Mouse (Mus musculus) hindbrain, embryonic 10.5 days (tissue): ENCODE results near the gene Fanci. TPM values are rescaled to one million over a fixed set of nuclear protein-coding genes. Genes with fewer than 3 reads are reported as not detected.

ENCODE experiments used
- DNase-seq: peaks from one replicate; pipeline ENCODE4 v3.0.0-alpha.2; 2017; ENCODE audit warnings: low spot score
- H3K27ac ChIP-seq: fragments of 300-500 bp; sonication (generic); 2 replicates; pipeline ENCODE4 v1.5.1; 2016; ENCODE audit warnings: mild to moderate bottlenecking, moderate library complexity
- H3K27me3 ChIP-seq: fragments of 300-500 bp; sonication (generic); 2 replicates; pipeline ENCODE4 v1.6.1; 2016; ENCODE audit warnings: mild to moderate bottlenecking; ENCODE audit not compliant: poor library complexity, insufficient read depth, severe bottlenecking
- H3K36me3 ChIP-seq: fragments of 300-500 bp; sonication (generic); 2 replicates; pipeline ENCODE4 v1.6.1; 2016; ENCODE audit warnings: mild to moderate bottlenecking, moderate library complexity
- H3K4me1 ChIP-seq: fragments of 300-500 bp; sonication (generic); replicated peaks from 2 replicates; pipeline ENCODE4 v1.6.1; 2016; ENCODE audit warnings: mild to moderate bottlenecking
- H3K4me3 ChIP-seq: fragments of 300-500 bp; sonication (generic); 2 replicates; pipeline ENCODE4 v1.5.1; 2016; ENCODE audit warnings: mild to moderate bottlenecking, moderate library complexity
- H3K9me3 ChIP-seq: fragments of 300-500 bp; sonication (generic); 2 replicates; pipeline ENCODE4 v1.6.1; 2016; ENCODE audit warnings: mild to moderate bottlenecking, moderate library complexity
- WGBS: fragments of 180-500 bp; shearing (Covaris S2); methylation state at CpG from one replicate; pipeline ENCODE4 v1.1.7; 2016; 5-methylcytosine and 5-hydroxymethylcytosine counted together
- polyA plus RNA-seq: library from polyadenylated mRNA; unstranded; fragments of >200 nt; fragmentation: Nextera tagmentation; extraction: Ambion mirVana; gene quantifications from 2 replicates; pipeline ENCODE4 v1.2.1, GENCODE M21; 2016

The Fanci gene
- polyA plus RNA-seq, 1 experiment from 2014 or later = 16.1 TPM

DNA sequence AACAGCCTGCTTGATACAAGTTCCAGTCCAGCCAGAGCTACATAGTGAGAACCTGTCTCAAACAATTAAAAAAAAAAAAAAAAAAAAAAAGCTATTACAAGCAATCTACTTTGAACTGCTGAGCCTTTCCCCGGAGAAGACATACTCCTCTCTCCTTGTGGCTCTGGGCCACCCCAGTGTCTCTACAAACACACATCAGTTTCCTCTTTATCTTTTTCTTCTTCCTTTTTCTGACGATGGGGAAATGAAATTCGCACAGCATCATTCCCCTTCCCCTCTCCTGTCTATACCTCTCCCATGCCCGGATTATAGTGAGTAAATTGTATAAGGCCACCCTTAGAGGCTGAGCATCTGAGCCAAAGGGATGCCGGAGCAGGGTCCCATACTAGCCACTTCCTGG lies 23.1 kb upstream of the Fanci start:
- Histone ChIP-seq H3K36me3 (peaks cover 17% of the 10 kb centered on the region; the same call in 1 of the 2 replicates), H3K9me3 (no peaks in the 10 kb centered on the region), H3K4me3 (no peak overlapping the region), H3K27ac (no peak overlapping the region), H3K27me3 (no peaks in the 10 kb centered on the region), H3K4me1 (no peaks in the 10 kb centered on the region; the same call in 1 of the 2 replicates)
- 87% methylated on average over 5 of the region's 5 CpGs for WGBS
- no peak for DNase-seq

GRCm38 (mm10) chr7:79369416-79369815 lies 22.3 kb upstream of the Fanci start:
- no peak overlapping the region for H3K27ac ChIP-seq
- H3K4me1 ChIP-seq = no peaks in the 10 kb centered on the region; the same call in 1 of the 2 replicates
- DNase-seq = no peak
- H3K36me3 ChIP-seq = 0 out of 2 replicates have a peak, but pooled peaks cover 9% of the 10 kb centered on the region
- no peaks in the 10 kb centered on the region for H3K9me3 ChIP-seq
- WGBS = 49% methylated on average over 4 of the region's 4 CpGs
- no peak overlapping the region for H3K4me3 ChIP-seq
- no peaks in the 10 kb centered on the region for H3K27me3 ChIP-seq

DNA sequence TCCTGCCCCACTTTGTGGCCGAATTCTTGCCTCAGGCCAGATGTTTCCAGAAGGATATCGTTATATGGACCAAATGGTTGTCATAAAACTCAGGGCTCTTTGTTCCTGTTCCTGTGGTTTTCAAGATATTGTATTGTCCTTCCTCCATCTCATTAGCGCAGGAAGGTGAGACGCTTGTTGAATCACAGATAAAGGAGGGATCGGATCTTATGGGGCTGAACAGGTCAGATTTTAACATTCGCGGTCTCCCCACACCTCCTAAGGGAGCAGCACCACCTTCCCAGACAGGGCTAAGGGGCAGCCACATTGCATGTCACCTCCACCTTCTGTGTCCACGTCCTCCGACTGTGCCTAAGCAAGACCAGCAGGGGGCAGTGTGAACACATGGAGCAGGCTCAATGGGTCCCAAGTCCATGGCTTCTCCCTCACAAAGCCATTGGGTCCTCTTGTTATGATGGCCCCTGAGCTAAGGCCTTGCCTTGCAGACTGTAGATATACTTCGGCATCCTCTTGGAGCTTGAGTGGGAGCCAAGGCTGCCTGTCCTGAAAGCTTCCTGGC lies 20.3 kb upstream of the Fanci start:
- Histone ChIP-seq H3K27me3 (no peaks in the 10 kb centered on the region), H3K4me3 (no peak overlapping the region), H3K4me1 (peaks cover 5% of the 10 kb centered on the region; the same call in 1 of the 2 replicates), H3K36me3 (no peaks in the 10 kb centered on the region), H3K9me3 (no peaks in the 10 kb centered on the region), H3K27ac (no peak overlapping the region)
- 47% methylated on average over 10 of the region's 10 CpGs for WGBS
- peak; percentile 80 for DNase-seq

GRCm38 (mm10) chr7:79374017-79374416 lies 17.7 kb upstream of the Fanci start:
- no peak overlapping the region for H3K4me3 ChIP-seq

DNA sequence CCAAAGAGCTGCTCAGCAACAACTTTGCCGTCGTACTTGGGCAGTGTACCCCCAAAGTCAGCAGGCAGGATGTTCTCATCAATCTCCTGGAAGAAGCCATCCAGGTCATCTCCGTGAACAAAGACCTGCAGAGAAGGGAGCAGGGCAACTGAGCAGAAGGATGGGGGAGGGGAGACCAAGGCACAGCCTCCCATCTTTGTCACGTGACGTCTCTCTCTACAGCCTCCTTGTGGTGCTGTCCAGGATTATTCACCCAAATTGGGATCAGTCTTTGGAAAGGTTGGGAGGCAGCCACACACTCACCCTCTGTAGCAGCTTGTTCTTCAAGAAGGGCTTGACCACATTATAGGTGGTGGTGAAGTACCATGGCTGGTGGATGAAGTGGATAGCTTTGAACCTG lies 16.1 kb upstream of the Fanci start:
- DNase-seq = no peak
- Histone ChIP-seq H3K4me1 (peaks cover 5% of the 10 kb centered on the region; the same call in 1 of the 2 replicates), H3K27ac (no peak overlapping the region), H3K4me3 (no peak overlapping the region), H3K27me3 (no peaks in the 10 kb centered on the region), H3K36me3 (no peaks in the 10 kb centered on the region), H3K9me3 (no peaks in the 10 kb centered on the region)
- 70% methylated on average over 5 of the region's 5 CpGs for WGBS

More at GRCm38 (mm10) chr7:79374017-79374416, 17.7 kb upstream of the Fanci start:
- DNase-seq = no peak
- Histone ChIP-seq H3K36me3 (no peaks in the 10 kb centered on the region), H3K4me1 (peaks cover 5% of the 10 kb centered on the region; the same call in 1 of the 2 replicates), H3K27me3 (no peaks in the 10 kb centered on the region), H3K9me3 (no peaks in the 10 kb centered on the region), H3K27ac (no peak overlapping the region)

- Histone ChIP-seq H3K9me3 (no peaks in the 10 kb centered on the region), H3K27me3 (no peaks in the 10 kb centered on the region)
Observed at GRCm38 (mm10) chr7:79376516-79377275, 15.0 kb upstream of the Fanci start.

GRCm38 (mm10) chr7:79386422-79387133 lies 5.2 kb upstream of the Fanci start, which contains the start of gene Rlbp1:
Gene Rlbp1, minus strand, starts transcription at chr7:79387048.
- 63% methylated on average over 16 of the region's 16 CpGs for WGBS
- Histone ChIP-seq H3K4me1 (peaks cover 26% of the 10 kb centered on the region), H3K27ac (peak within 1 kb of the TSS; percentile 77), H3K9me3 (no peaks in the 10 kb centered on the region), H3K4me3 (no peak within 1 kb of the TSS), H3K27me3 (no peaks in the 10 kb centered on the region), H3K36me3 (no peaks in the 10 kb centered on the region)
- no peak for DNase-seq

More at GRCm38 (mm10) chr7:79376516-79377275, 15.0 kb upstream of the Fanci start:
- Histone ChIP-seq H3K4me3 (no peak overlapping the region), H3K36me3 (no peaks in the 10 kb centered on the region), H3K27ac (no peak overlapping the region), H3K4me1 (peaks cover 5% of the 10 kb centered on the region; the same call in 1 of the 2 replicates)
- 89% methylated on average over 10 of the region's 10 CpGs for WGBS
- DNase-seq = no peak

DNA sequence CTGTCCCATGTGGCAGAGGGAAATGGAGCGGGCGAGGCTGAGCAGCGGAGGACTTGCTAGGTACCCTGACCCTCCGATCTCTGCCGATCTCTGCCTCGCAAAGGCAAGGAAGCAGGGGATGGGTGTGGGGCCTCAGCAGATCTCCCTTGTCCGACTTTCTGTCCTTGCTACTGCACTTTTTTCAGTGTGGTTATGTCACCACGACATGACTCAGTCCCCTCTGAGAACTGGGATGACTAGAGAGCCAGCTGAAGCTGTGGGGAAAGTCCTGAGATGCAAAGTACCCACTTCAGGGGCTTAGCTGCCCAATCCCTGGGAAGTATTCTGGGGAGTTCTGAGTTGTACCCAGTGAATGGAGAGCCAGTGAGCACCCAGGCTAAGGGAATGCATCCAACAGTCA lies 4.6 kb upstream of the Fanci start:
- no peaks in the 10 kb centered on the region for H3K36me3 ChIP-seq
- no peaks in the 10 kb centered on the region for H3K27me3 ChIP-seq
- peaks cover 28% of the 10 kb centered on the region for H3K4me1 ChIP-seq
- peak overlapping the region; percentile 77 for H3K27ac ChIP-seq
- no peaks in the 10 kb centered on the region for H3K9me3 ChIP-seq
- 75% methylated on average over 8 of the region's 8 CpGs for WGBS
- H3K4me3 ChIP-seq = no peak overlapping the region
- no peak for DNase-seq

- Histone ChIP-seq H3K36me3 (no peaks in the 10 kb centered on the region), H3K4me3 (no peak overlapping the region), H3K27me3 (no peaks in the 10 kb centered on the region), H3K4me1 (peaks cover 35% of the 10 kb centered on the region), H3K9me3 (no peaks in the 10 kb centered on the region), H3K27ac (no peak overlapping the region; the same call in 1 of the 2 replicates)
- WGBS = 59% methylated on average over 7 of the region's 7 CpGs
- no peak for DNase-seq
Observed at GRCm38 (mm10) chr7:79387991-79388390, 3.7 kb upstream of the Fanci start.

DNA sequence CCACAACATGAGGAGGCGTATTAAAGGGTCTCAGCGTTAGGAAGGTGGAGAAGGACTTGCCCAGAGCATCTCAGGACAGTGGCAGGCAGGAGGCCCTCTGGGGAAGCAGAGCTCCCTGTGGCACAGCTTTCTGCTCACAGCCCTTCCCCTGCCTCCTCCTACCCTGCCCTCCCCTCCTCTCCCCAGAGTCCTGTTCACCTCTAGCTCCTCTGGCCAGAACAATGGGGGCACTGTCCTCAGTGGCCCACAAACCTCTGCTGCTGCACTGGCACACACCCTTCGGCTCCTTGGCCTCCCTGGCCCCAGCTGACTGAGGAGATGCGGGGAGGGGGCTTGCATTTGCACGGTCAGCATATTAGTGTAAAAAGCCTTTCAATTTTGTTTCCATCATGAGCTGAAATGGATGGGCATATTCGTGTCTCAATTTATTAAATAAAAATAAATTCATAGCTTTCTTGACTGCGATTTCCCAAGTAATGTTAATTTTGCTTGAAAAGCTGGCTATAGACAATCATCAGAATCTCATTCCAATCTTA lies 3.0 kb upstream of the Fanci start:
- Histone ChIP-seq H3K9me3 (no peaks in the 10 kb centered on the region), H3K27ac (peak overlapping the region; percentile 71), H3K36me3 (no peaks in the 10 kb centered on the region), H3K27me3 (no peaks in the 10 kb centered on the region), H3K4me1 (peaks cover 39% of the 10 kb centered on the region), H3K4me3 (no peak overlapping the region)
- 66% methylated on average over 7 of the region's 7 CpGs for WGBS
- DNase-seq = no peak

GRCm38 (mm10) chr7:79390141-79390708 lies 1.5 kb upstream of the Fanci start:
- Histone ChIP-seq H3K36me3 (no peaks in the 10 kb centered on the region), H3K4me3 (no peak overlapping the region), H3K27me3 (no peaks in the 10 kb centered on the region), H3K4me1 (peaks cover 43% of the 10 kb centered on the region), H3K9me3 (no peaks in the 10 kb centered on the region), H3K27ac (no peak overlapping the region; the same call in 1 of the 2 replicates)
- DNase-seq = no peak
- 68% methylated on average over 5 of the region's 5 CpGs for WGBS

- Histone ChIP-seq H3K4me3 (peak overlapping the region; percentile 85), H3K9me3 (no peaks in the 10 kb centered on the region), H3K4me1 (peaks cover 42% of the 10 kb centered on the region), H3K36me3 (peaks cover 5% of the 10 kb centered on the region; the same call in 1 of the 2 replicates), H3K27me3 (no peaks in the 10 kb centered on the region), H3K27ac (peak overlapping the region; percentile 98)
- no peak for DNase-seq
- 14% methylated on average over 3 of the region's 3 CpGs for WGBS
Observed at GRCm38 (mm10) chr7:79391471-79391870, 258 bp upstream of the Fanci start.
